Mouse (Mus musculus) MEL-GATA-1-ER (cell line): ENCODE results near the gene Tmem81.
A peak's percentile ranks its signal among the peaks of the same experiment; 100 is the strongest.
"Not testable (repeated sequence)": the region's sequence is repeated elsewhere in the genome, so short reads cannot be mapped to it uniquely, and the experiment has no call there.

Experiments used
- DNase-seq: peaks from one replicate; pipeline ENCODE4 v3.0.0-alpha.2; 2012; ENCODE audit warnings: low read depth; ENCODE audit errors: extremely low read depth

The Tmem81 gene

DNA sequence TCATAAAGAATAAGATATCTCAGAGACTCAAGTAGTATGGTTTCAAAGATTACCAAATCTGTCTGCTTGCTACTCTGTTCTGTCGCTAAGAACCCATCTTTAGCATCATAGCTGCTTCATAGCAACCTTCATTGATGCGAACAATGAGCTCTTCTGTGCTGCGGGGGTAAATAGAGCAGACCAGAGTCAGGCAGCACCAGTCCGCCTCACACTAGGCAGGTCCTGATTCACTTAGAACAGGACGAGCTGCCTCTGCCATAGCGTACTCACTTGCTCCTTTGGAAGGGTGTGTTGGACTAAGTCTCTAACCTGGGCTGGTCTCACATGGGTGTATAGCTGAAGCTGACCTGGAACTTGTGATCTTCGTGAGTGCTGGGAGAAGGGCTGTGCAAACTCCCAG is at the start of gene Tmem81:
TSS of gene Tmem81 (plus strand) at position 173 of the 400 bp plus-strand sequence.
- no peak for DNase-seq

DNA sequence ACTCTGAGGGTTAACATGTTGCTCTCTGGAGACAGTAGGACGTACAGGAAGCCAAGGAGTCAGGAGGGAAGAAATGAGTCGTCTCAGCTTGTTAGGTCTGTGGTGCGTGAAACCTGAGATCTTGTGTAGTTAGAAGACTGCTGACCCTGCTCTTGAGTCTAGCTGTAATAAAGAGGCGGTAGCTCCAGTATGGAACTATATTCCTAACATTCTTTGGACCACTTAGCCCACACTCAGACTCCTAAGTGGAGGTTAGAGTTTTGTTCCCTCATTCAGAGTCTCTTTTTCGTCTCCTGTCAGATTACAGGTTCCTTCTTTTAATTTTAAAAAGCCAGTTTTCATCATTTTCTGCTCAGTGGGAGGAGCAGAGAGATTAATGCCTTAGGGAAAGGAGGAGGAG is 41.4 kb upstream of the Tmem81 start:
- DNase-seq: no peak

DNA sequence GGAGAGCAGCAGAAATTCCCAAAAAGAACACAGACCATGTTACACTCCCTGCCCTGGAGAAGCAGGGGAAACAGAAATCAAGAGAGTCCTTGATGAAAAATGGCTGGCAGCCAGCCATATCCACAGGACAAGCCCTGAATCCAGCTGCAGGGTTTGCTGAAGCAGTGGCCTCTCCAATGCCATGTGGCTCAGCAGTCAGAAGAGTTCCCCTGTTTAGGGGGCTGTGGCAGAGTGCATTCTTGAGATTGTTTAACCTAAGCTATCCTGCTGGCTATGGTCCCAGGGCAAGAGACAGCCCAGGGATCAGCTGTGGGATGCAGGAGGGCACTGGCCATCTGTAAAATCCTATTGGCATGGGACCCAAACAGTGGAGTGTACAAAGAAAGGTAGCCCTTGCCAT is 37.1 kb upstream of the Tmem81 start:
- DNase-seq: no peak

DNA sequence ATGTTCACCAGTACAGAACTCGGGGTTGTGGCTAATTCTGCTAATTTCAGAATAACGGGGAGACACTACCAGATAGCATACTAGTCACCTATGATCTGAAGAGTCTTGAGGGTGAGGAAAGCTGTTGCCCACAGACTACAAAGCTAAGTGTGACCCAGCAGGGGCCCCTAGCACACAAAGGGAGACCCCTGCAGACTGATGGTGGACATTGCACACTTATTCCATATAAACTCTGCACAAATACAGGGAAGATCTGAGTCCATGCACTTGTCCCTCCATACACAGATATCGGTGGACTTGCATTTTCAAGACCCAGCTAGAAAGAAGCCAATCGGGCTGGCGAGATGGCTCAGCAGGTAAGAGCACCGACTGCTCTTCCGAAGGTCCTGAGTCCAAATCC is 36.5 kb upstream of the Tmem81 start:
- no peak for DNase-seq

DNA sequence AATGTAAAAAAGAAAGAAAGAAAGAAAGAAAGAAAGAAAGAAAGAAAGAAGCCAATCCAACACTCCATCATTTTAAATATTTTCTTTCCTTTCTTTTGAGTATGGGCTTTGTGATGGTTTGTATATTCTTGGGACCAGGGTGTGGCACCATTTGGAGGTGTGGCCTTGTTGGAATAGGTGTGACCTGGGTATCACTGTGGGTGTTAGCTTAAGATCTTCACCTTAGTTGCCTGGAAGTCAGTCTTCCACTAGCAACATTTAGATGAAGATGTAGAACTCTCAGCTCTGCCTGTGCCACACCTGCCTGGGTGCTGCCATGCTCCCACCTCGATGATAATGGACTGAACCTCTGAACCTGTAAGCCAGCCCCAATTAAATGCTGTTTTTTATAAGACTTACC is 36.0 kb upstream of the Tmem81 start:
- DNase-seq: not testable (repeated sequence)

DNA sequence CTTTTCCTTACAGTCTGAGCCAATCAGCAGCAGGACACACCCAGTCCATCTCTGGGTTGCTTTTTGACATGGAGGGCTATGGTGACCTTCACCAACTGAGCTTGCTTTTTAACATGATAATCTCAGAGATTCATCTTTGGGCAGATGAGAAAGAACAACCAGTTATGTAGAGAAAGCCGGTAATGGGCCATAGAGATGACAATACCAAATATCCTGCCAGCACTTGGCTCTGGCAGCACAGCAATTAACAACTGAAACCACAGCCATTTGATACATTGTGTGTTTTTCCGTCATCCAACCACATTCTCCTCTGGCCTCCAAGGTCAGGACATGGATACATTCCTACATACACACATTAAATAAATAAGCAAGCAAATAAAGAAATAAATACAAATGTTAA is 35.0 kb upstream of the Tmem81 start:
- no peak for DNase-seq

DNA sequence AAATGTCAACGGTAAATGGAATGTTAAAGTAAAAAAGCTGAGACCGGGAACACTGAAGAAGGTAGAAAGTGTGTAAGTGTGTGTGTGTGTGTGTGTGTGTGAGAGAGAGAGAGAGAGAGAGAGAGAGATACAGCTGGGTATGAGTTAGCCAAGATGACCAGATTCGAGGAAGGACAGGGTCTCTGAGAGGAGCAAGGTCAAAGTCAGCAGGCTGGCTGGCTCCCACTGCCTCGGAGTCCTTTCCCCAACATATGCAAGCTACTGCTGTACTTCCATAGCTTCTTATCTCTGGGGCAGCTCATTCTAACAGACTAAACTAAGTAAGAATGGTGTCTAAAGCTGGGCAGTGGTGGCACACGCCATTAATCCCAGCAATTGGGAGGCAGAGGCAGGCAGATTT is 34.5 kb upstream of the Tmem81 start:
- DNase-seq: no peak

DNA sequence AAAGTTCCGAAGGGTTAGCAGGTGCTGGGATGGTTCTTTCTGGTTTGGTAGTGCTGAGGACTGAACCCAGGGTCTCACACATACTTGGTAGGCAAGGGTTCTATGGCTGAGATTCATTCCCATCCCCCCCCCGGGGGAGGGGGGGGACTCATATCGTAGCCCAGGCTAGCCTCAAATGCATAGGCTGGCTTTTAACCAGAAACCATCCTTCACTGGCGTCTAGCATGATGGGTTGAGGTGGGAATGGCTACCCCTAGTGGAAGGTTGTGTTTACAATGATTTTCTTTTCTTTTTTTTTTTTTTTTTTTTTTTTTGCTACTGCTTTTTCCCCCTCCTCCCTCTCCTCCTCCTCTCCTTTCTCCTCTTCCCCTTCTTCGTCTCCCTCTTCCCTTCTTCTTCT is 33.5 kb upstream of the Tmem81 start:
- DNase-seq: no peak

DNA sequence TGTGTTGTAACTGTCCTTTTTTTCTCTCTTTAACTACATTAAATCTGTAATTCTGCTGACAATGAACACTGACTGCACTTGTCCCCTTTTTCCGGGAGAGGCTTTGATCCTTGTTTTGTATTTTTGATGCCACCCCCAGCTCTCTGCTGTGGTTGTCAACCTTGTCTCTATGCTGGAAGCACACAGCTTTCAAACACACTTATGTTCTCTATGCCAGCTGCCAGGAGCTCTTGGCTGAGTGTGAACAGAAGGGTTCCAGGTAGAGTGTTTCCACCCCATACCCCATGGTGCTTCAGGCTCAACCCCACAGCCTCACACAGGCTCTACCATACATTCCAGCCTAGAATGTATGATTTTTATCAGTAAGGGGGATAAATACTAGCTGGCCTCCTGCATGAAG is 31.5 kb upstream of the Tmem81 start:
- no peak for DNase-seq

DNA sequence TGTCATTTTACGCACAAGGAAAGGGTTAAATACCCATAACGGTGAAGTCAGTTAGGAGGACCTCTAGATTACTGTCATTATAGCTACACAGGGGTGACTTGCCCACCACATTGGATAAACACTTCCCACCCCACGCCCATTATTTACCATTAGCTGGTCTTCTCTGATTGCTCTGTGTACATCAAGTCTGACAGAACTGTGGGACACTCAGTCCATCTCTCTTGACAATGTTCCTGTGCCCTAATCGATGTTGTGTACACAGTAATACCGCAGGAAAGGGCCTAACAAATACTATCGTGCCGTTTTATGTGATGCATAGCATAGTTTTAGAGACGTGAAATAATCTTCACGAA is 29.5 kb upstream of the Tmem81 start:
- peak; percentile 65 for DNase-seq

DNA sequence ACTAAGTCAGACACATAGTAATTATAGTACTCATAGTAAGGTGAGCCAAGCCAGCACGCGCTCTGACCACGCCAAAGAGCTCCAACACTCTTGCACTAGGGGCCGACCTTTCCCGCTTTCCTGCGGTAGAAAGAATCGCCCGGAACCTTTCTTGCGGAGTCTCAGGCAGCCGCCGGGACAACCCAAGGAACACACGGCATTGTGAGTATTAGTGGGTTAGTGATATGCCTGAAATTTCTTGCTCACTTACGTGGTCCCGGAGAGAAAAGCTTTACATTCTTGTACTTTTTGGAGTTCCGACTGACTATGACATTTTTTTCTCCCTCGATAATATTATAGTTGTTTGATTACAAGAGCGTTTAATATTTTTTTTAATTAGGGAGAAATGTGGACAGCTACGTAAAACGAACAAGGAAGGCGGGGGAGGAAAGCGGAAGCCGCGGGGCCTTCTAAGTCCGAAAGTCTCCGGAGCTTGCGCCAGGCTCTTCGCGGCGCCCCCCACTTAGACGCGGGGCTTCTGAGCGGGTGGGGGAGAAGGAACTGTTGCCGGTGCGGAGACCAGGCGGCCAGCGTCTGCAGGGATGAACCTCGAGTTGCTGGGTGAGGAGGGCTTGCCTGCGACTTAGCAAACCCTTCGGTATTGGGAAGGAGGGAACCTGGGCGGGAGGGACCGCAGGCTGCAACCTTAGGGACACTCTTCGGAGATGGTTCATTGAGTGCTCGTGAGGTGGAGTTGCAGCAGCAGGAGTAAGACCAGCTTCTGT is 28.9 kb upstream of the Tmem81 start, which contains the start of gene Rbbp5:
TSS of gene Rbbp5 (plus strand) at position 438 of the 764 bp plus-strand sequence.
- DNase-seq: peak; percentile 85

DNA sequence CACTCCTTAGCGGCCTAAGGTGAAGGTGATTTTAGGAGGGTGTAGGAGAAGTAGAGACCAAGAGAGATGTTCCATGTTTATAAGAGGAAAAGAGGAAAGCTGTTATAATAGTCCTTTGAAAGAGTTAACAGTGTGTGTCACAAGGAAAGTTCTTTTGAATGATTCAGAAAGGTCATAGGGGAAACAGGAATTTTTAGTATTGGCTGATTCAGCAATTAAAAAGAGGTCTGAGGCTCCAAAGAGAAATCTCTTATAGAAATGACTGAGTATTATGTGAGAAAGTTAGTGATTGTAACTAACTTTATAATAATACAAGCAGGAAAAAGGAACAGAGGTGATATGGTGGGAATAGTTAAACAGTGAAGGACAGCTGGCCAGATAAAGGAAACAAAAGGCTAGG is 26.6 kb upstream of the Tmem81 start:
- DNase-seq: no peak

DNA sequence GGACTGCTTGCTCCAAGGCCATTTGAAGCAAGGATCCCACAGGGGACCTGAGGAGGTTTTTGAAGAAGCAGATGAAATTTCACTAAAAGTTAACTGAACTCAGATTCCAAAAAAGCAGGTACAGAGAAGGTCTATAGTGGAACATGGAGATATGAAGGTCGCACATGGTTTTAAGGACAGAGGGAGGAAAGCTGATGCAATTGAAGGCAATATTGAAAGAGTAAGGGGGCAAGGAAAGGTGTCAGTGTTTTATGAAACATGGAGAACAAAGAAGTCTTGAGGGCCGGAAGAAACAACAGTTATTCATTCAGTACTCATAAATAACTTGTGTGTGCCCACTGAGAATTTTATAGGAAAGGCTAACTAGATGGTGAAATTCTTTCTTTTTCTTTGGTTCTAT is 24.4 kb upstream of the Tmem81 start:
- no peak for DNase-seq

DNA sequence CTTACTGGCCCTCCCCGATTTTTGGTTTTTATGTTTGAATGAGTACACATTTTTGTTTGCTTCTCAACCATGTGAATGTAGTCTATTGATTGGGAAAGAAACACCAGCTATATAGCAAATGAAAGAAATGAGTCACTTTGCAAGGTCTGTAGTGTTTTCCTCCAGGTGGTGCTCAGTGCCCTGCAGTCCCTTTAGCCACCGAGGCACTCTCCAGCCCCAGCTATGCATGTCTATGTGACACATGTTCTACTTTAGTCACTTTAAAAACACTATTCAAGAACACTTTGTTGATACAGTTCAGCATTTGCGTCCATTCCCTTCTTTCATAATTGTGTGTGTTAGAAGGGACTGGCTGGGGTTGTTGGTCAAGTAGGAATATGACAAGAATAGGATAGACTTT is 22.8 kb upstream of the Tmem81 start:
- no peak for DNase-seq

DNA sequence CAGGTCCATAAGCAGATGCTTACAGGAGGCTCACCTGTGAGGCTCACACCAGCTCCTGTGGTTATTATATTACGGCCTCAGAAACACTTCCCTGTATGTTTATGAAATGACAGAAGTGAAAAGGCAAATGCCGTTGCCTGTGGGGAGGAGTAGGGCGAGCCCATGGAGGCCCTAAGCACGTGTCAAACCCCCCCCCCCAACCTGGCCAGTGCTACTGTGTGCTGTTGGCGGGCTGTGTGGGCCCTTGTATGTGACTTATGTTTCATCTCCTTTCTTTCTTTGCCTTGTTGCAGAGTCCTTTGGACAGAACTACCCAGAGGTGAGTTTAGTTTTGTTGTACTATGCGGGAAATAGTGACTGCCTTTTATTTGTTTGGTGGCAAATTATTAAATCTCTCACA is 22.3 kb upstream of the Tmem81 start:
- no peak for DNase-seq

DNA sequence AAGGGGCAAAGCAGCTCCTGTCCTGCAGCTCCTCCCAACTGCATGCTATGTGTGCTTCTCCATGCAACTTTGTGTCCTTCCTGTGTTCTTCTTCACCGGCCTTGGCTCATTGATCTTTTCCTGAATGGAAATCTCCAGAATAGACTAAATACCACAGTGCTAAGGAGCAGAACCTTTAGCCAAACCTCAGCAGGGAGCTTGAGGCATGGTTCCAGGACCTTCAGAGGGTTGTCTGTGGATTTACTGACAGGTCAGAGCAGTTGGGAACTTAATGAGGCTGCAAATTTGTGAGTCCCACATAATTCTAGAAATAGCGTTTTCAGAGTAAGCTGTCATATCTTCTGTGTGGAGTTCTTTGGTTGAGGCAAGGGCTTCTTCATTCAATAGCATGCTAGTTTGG is 5.5 kb upstream of the Tmem81 start:
- no peak for DNase-seq

DNA sequence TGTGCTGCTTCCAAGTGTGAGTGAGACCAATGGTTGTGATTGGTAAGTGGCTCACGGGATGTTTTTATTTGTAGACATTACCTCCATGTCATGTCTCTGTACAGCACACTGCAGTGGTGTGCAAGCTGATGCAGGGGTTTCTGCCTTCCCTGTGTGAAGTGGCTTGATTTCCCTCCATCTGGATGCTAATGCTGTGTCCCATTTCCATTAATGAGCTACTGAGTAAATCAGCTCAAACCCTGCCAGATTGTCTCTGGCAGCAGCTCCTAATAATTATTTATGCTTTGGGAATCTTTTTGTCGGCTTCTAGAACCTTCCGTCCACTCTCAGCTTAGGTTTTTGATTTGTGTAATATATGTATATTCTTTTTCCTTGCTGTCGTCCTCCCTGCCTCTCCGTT is 875 bp upstream of the Tmem81 start:
- DNase-seq: no peak

DNA sequence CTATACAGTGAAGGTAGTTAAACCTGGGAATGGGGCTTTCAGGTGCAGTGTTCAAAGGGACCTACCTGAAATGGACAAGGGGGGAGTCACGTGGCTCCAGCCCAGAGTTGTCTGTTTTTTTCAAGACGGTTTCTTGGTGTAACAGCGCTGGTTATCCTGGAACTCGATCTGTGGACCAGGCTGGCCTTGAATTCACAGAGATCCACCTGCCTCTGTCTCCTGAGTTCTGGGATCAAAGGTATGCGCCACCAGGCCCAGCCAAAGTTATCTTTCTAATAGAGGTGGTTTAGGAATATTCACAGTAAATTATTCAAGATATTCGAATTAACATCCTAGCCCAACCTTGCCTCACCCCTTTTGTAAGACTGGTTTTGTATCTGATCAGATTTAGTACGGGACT is 626 bp downstream of the Tmem81 start:
- no peak for DNase-seq

DNA sequence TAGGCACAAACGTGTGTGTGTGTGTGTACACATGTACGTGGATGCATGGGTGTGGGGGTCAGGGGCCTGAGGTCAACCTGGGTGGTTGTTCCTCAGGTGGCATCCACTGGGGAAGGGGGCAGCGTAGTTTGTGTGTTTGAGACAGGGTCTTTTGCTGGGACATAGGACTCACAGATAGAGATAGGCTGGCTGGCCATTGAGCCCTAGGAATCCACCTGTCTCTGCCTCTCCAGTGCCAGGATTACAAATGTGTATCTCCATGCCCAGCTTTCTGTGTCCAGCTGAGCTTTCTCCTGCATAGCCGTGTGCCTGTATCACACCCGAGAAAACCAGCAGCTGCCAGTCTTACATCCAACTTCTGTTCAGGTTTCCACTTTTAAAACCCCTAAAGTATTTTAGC is 3.7 kb downstream of the Tmem81 start:
- DNase-seq: no peak

DNA sequence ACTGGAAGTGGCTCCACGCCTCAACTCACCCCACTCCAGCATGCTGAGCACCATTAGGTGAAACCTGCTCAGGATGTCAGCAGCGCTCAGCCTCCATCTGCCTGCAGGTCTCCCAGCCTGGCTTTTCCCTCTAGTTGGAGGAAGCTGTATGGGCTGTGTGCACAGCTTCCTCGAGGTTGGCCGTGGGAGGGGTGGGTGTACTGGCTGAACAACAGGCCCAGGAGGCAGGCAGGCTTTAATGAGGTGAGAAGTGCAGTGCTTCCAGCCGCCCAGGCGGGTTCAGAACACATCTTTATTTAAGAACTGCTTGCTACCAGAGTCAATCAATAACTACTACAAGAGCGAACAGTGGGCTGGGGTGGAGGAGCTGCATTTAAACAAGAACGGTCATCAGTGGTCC is 5.5 kb downstream of the Tmem81 start:
- DNase-seq: no peak

DNA sequence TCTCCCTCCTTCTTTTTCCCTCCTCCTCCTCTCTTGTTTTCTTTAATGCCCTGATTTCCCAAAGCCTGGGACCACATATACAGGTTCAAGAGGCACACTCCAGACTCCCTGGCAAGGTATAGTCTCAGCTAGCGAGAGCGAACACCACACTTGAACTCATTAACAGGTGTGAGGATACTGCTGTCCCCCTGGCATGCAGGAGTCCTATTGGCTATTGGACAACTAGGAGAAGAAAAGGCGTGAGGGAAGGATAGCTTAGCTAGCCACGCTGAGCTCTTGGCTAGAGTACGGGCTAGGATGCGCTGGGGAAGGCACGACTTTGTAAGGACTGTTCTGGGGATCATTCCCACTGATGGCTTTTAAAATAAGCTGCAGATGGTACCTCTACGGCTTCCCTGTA is 6.1 kb downstream of the Tmem81 start:
- DNase-seq: no peak

DNA sequence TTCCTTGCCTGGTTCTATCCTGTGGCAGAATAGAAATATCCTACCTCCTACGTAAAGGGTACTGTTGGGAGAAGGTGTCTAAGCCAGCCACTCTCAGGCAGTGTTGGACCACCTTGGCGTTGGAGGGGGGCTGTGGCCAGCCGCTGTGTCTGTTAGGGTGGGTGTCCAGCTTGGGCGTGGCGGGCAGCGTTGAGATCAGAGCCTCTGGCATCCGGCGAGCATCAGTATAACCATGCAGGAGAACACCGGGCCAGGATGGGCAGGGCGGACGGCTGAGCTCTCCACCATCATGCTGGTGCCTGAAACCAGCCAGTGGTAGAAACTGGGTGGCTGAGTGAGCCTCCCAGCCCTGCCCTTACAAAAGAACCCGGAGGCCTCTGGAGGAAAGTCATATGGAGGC is 9.3 kb downstream of the Tmem81 start:
- no peak for DNase-seq

DNA sequence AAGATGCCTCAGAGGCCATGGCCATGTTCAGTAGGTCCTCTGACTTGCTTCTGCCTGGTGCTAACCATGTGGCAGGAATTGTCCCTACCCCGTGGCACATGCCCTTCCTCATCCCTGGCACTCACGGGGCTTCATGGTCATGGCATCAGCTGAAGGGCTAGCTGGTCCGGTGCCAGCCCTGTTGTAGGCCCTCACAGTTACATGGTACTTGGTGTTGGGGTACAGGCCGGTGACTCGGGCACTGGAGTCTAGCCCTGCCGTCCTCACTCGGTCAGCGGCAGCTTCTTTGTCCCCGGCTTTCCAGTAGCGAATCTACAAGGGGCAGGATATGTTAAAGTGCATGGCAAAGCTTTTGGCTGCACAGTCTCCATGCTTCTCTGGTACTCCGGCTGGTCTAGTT is 10.7 kb downstream of the Tmem81 start:
- DNase-seq: no peak

DNA sequence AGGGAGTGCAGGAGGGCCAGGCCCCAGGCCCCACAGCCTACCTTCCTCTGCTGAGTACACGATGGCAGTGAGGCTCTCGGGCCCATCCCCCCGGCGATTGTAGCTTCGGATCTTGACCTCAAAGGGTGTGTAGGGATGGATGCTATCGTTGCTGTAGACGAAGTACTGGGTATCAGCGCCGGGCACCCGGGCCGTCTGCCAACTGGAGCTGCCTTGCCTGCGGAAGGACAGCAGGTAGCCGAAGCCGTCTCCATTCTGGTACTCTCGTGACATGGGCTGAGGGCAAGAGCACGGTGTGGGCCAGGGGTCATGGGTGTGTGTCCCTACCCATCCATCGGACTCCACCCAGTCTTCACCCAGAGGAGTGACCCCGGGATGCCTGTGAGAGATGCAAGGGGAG is 12.6 kb downstream of the Tmem81 start:
- DNase-seq: no peak
